ENCODE assay signal across 11 mouse cellular contexts in genomic region chr12:84388774-84389400, GRCm38 (mm10). TPM values are rescaled to one million over a fixed set of nuclear protein-coding genes. Genes with fewer than 3 reads are reported as not detected.
DNase-seq lines count a peak whose midpoint lies in the region; ATAC-seq and TF ChIP-seq lines count a peak whose summit lies in the region.
"Had no signal": no experiment of that assay in that cellular context is flagged by ENCODE, and none has a peak within 500 bp of the region (broad histone marks: within the 10 kb centered on the region; RNA-seq: fewer than 3 reads in every experiment).

No protein-coding gene starts in this region.

- no peaks in the 10 kb centered on the region for H3K4me1 ChIP-seq in kidney, postnatal 0 days (replicated peaks; ENCODE audit: insufficient read depth, low read length)

- H3K27me3 ChIP-seq in kidney, postnatal 0 days (ENCODE audit: insufficient read depth, low read length) = no peaks in the 10 kb centered on the region

- H3K27ac ChIP-seq in kidney, postnatal 0 days = peak overlapping the region; percentile 1; the same call in 1 of the 2 replicates
- H3K27ac ChIP-seq in macrophage = peak overlapping the region; percentile 19; the same call in 1 of the 2 replicates
- H3K27ac ChIP-seq: hindbrain, postnatal 0 days; stomach, postnatal 0 days had no signal

- no peak for ATAC-seq in kidney, postnatal 0 days (replicated peaks; ENCODE audit: low FRiP score, low read depth)
- ATAC-seq: hindbrain, postnatal 0 days had no signal

- DNase-seq in kidney, postnatal 0 days (ENCODE audit: low spot score) = no peak
- no peak for DNase-seq in kidney, adult 11 months
- DNase-seq in A20 (ENCODE audit: low read depth, low spot score) (peak; percentile 67), ES-CJ7 (ENCODE audit: low read depth, low spot score) (peak; percentile 31)
- DNase-seq in right cerebral cortex, postnatal 25 days = no peak
- no peak for DNase-seq in right cerebral cortex, adult 2 months (ENCODE audit: low spot score in 2 of 2)
- DNase-seq: cerebellum, postnatal 25 days; layer of hippocampus, adult 9-11 months had no signal

- no peaks in the 10 kb centered on the region for H3K79me2 ChIP-seq in macrophage (ENCODE audit: inconsistent target)

- H3K36me3 ChIP-seq in kidney, postnatal 0 days (ENCODE audit: insufficient read depth, low read length) = 0 out of 2 replicates have a peak, but pooled peaks cover 16% of the 10 kb centered on the region
- no peaks in the 10 kb centered on the region for H3K36me3 ChIP-seq in macrophage (ENCODE audit: inconsistent target)

- no peak overlapping the region for H3K9ac ChIP-seq in kidney, postnatal 0 days (ENCODE audit: low read depth, low read length)

- H3K9me3 ChIP-seq in kidney, postnatal 0 days (replicated peaks; ENCODE audit: low read length) = no peaks in the 10 kb centered on the region

- H3K4me3 ChIP-seq in kidney, postnatal 0 days (replicated peaks; ENCODE audit: low read depth, low read length) = no peak overlapping the region
- peak overlapping the region; percentile 7; the same call in 1 of the 2 replicates for H3K4me3 ChIP-seq in macrophage (ENCODE audit: inconsistent target)

- no peak overlapping the region for H3K4me2 ChIP-seq in kidney, postnatal 0 days (ENCODE audit: low read length)

- WGBS in kidney, postnatal 0 days = 70% methylated on average over 14 of the region's 14 CpGs
- WGBS in macrophage (ENCODE audit: missing documents) = 23% methylated on average over 14 of the region's 14 CpGs

- no peak for TF ChIP-seq CTCF in kidney, postnatal 0 days (IDR thresholded peaks at IDR 0.05; ENCODE audit: low read depth)

RNA-seq across cellular contexts. Expression of gene Entpd5, which starts 19.9 kb away (rescaled TPM):
- polyA plus RNA-seq in kidney, postnatal 0 days (2015; fragmentation: Nextera tagmentation; extraction: Ambion mirVana) = 85.5 and 99.1 TPM in 2 replicates
- 1 to 10 TPM in 25 of 26 experiments, under 1 TPM in 1; 0.29 to 8.1 (median 2.5) TPM for total RNA-seq in macrophage (2018; cell fraction: chromatin; rRNA removed)
- total RNA-seq in macrophage (2018; cell fraction: cytosol; rRNA removed) = 1 to 10 TPM; 3.2 to 8.3 (median 5.4) TPM
- total RNA-seq in macrophage (2018; cell fraction: nucleus; rRNA removed) = 10 to 100 TPM in 2 of 26 experiments, 1 to 10 TPM in 24; 1.3 to 11.5 (median 5.3) TPM
- 5.9 to 7.3 TPM (median 5.9 TPM) in 3 replicates for polyA plus RNA-seq in macrophage (2018)

RNA-seq across cellular contexts. Expression of gene Bbof1, which starts 20.0 kb away (rescaled TPM):
- polyA plus RNA-seq in kidney, postnatal 0 days (2015; fragmentation: Nextera tagmentation; extraction: Ambion mirVana) = 1.3 and 1.4 TPM in 2 replicates
- 10 to 100 TPM in 1 of 26 experiments, 1 to 10 TPM in 16, under 1 TPM in 2, not detected in 7; 0.62 to 10.1 (median 2.2) TPM for total RNA-seq in macrophage (2018; cell fraction: chromatin; rRNA removed)
- total RNA-seq in macrophage (2018; cell fraction: cytosol; rRNA removed) = under 1 TPM in 22 of 26 experiments, not detected in 4; 0.05 to 0.90 (median 0.24) TPM
- total RNA-seq in macrophage (2018; cell fraction: nucleus; rRNA removed) = 1 to 10 TPM in 10 of 26 experiments, under 1 TPM in 8, not detected in 8; 0.38 to 4.0 (median 1.2) TPM
- 0.14 to 1.1 TPM (median 0.17 TPM) in 3 replicates for polyA plus RNA-seq in macrophage (2018)

RNA-seq across cellular contexts. Expression of gene Fam161b, which starts 27.3 kb away (rescaled TPM):
- polyA plus RNA-seq in kidney, postnatal 0 days (2015; fragmentation: Nextera tagmentation; extraction: Ambion mirVana) = 2.0 and 2.1 TPM in 2 replicates
- 1 to 10 TPM in 13 of 26 experiments, under 1 TPM in 6, not detected in 7; 0.26 to 4.1 (median 1.7) TPM for total RNA-seq in macrophage (2018; cell fraction: chromatin; rRNA removed)
- under 1 TPM; 0.05 to 0.96 (median 0.38) TPM for total RNA-seq in macrophage (2018; cell fraction: cytosol; rRNA removed)
- total RNA-seq in macrophage (2018; cell fraction: nucleus; rRNA removed) = 1 to 10 TPM in 10 of 26 experiments, under 1 TPM in 12, not detected in 4; 0.12 to 2.5 (median 0.78) TPM
- polyA plus RNA-seq in macrophage (2018) = 0.44 to 0.59 TPM (median 0.54 TPM) in 3 replicates

RNA-seq across cellular contexts. Expression of gene Coq6, which starts 27.4 kb away (rescaled TPM):
- 36.0 and 40.9 TPM in 2 replicates for polyA plus RNA-seq in kidney, postnatal 0 days (2015; fragmentation: Nextera tagmentation; extraction: Ambion mirVana)
- 10 to 100 TPM in 15 of 26 experiments, 1 to 10 TPM in 11; 2.1 to 33.8 (median 14.0) TPM for total RNA-seq in macrophage (2018; cell fraction: chromatin; rRNA removed)
- 1 to 10 TPM; 4.2 to 7.4 (median 5.9) TPM for total RNA-seq in macrophage (2018; cell fraction: cytosol; rRNA removed)
- 10 to 100 TPM in 9 of 26 experiments, 1 to 10 TPM in 17; 2.5 to 20.4 (median 8.6) TPM for total RNA-seq in macrophage (2018; cell fraction: nucleus; rRNA removed)
- 3.2 to 10.7 TPM (median 7.0 TPM) in 3 replicates for polyA plus RNA-seq in macrophage (2018)

RNA-seq across cellular contexts. Expression of gene Rnf113a2, which starts 28.1 kb away (rescaled TPM):
- polyA plus RNA-seq in kidney, postnatal 0 days (2015; fragmentation: Nextera tagmentation; extraction: Ambion mirVana) = 28.4 and 28.8 TPM in 2 replicates
- total RNA-seq in macrophage (2018; cell fraction: chromatin; rRNA removed) = 10 to 100 TPM in 10 of 26 experiments, 1 to 10 TPM in 16; 1.7 to 21.8 (median 6.9) TPM
- total RNA-seq in macrophage (2018; cell fraction: cytosol; rRNA removed) = 10 to 100 TPM in 13 of 26 experiments, 1 to 10 TPM in 13; 2.8 to 13.9 (median 10.2) TPM
- 10 to 100 TPM in 13 of 26 experiments, 1 to 10 TPM in 13; 3.1 to 36.5 (median 10.9) TPM for total RNA-seq in macrophage (2018; cell fraction: nucleus; rRNA removed)
- 12.8 to 14.4 TPM (median 13.1 TPM) in 3 replicates for polyA plus RNA-seq in macrophage (2018)

Comparison
In these comparisons a context has a peak if more than half of its experiments do, and no peak if none do; other contexts are left out.
1. DNase-seq: peak in A20 (single experiment) and ES-CJ7 (single experiment); none in kidney, postnatal 0 days (single experiment), kidney, adult 11 months (single experiment), right cerebral cortex, postnatal 25 days (single experiment) and right cerebral cortex, adult 2 months (0 of 2).
2. RNA of gene Entpd5, which starts 19.9 kb away (polyA plus RNA-seq): 85.5 to 99.1 TPM in kidney, postnatal 0 days; 5.9 to 7.3 TPM in macrophage; every median in the first group is over 10 times any median in the second.